Mouse (Mus musculus): ENCODE data around the gene Tubgcp4.

DNA sequence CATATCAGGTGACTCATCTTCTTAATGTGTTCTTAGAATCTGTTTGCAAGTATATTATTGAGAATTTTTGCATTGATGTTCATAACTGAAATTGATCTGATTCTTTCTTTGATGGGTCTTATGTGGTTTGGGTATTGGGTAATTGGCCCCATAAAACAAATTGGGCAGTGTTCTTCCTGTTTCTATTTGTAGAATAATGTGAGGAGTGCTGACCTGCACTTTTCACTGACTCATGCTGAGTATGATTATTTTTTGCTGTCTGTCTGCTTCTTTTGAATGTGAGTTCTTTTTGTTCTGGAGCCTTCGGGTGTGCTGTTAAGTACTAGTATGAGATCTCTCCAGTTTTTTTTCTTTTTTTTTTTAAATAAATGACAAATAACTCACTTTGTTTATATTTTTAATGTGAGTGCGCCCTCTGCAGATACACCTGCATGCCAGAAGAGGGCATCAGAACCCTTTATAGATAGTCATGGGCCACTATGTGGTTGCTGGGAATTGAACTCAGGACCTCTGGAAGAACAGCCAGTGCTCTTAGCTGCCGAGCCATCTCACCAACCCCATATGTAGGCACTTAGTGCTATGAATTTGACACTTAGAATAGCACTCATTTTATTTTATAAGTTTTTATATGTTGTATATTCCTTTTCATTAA, 8.5 kb downstream of the Tubgcp4 start:
- TF ChIP-seq GATA1 (IDR thresholded peaks at IDR 0.05; ENCODE audit: borderline replicate concordance, low read length) (no peak), FLI1 (IDR thresholded peaks at IDR 0.05; ENCODE audit: low read length) (no peak)

Measured in megakaryocyte, embryonic 14.5 days (primary cell).